Mouse (Mus musculus) embryonic facial prominence, embryonic 15.5 days (tissue): Measurements from ENCODE around the gene Chn2. TPM values are rescaled to one million over a fixed set of nuclear protein-coding genes. Genes with fewer than 3 reads are reported as not detected.

ENCODE experiments used
- ATAC-seq: fragments of 200-750 bp; cut with Nextera tagmentation; 2 replicates; pipeline ENCODE4 v1.8.0; 2017; ENCODE audit warnings: low read depth, moderate TSS enrichment; ENCODE audit not compliant: insufficient number of reproducible peaks, low FRiP score, low TSS enrichment
- H3K27ac ChIP-seq: fragments of 300-500 bp; sonication (generic); replicated peaks from 2 replicates; pipeline ENCODE4 v1.5.1; 2015; ENCODE audit warnings: mild to moderate bottlenecking, inconsistent platforms
- H3K27me3 ChIP-seq: fragments of 300-500 bp; sonication (generic); 2 replicates; pipeline ENCODE4 v1.6.1; 2015; ENCODE audit warnings: inconsistent platforms
- H3K36me3 ChIP-seq: fragments of 300-500 bp; sonication (generic); 2 replicates; pipeline ENCODE4 v1.6.1; 2015; ENCODE audit warnings: mild to moderate bottlenecking, inconsistent platforms
- H3K4me1 ChIP-seq: fragments of 300-500 bp; sonication (generic); 2 replicates; pipeline ENCODE4 v1.6.1; 2015; ENCODE audit warnings: inconsistent platforms
- H3K4me2 ChIP-seq: fragments of 300-500 bp; sonication (generic); replicated peaks from 2 replicates; pipeline ENCODE4 v1.6.1; 2015; ENCODE audit warnings: mild to moderate bottlenecking, inconsistent platforms
- H3K4me3 ChIP-seq: fragments of 300-500 bp; sonication (generic); replicated peaks from 2 replicates; pipeline ENCODE4 v1.5.1; 2015; ENCODE audit warnings: mild to moderate bottlenecking, inconsistent platforms
- H3K9ac ChIP-seq: fragments of 300-500 bp; sonication (generic); 2 replicates; pipeline ENCODE4 v1.6.1; 2015; ENCODE audit warnings: inconsistent platforms
- H3K9me3 ChIP-seq: fragments of 300-500 bp; sonication (generic); replicated peaks from 2 replicates; pipeline ENCODE4 v1.6.1; 2016; ENCODE audit warnings: inconsistent platforms
- WGBS: fragments of 180-500 bp; shearing (Covaris S2); methylation state at CpG from one replicate; pipeline ENCODE4 v1.1.7; 2015; 5-methylcytosine and 5-hydroxymethylcytosine counted together
- polyA plus RNA-seq: library from polyadenylated mRNA; unstranded; fragments of >200 nt; fragmentation: Nextera tagmentation; extraction: Ambion mirVana; gene quantifications from 2 replicates; pipeline ENCODE4 v1.2.1, GENCODE M21; 2015

Gene Chn2
- polyA plus RNA-seq, 1 experiment from 2014 or later, result 12.2 TPM

GRCm38 (mm10) chr6:54118897-54119296 lies 79.5 kb downstream of the Chn2 start:
- H3K4me1 ChIP-seq, result peaks cover 6% of the 10 kb centered on the region; the same call in 1 of the 2 replicates
- no peak overlapping the region for H3K9ac ChIP-seq
- WGBS, result 86% methylated on average over 4 of the region's 4 CpGs
- H3K27me3 ChIP-seq, result no peaks in the 10 kb centered on the region
- no peaks in the 10 kb centered on the region for H3K36me3 ChIP-seq
- no peak for ATAC-seq
- H3K27ac ChIP-seq, result no peak overlapping the region
- H3K4me3 ChIP-seq, result no peak overlapping the region
- H3K9me3 ChIP-seq, result no peaks in the 10 kb centered on the region
- no peak overlapping the region for H3K4me2 ChIP-seq

GRCm38 (mm10) chr6:54119461-54119860 lies 80.1 kb downstream of the Chn2 start:
- no peak overlapping the region for H3K4me2 ChIP-seq
- H3K4me1 ChIP-seq, result peaks cover 6% of the 10 kb centered on the region; the same call in 1 of the 2 replicates
- no peaks in the 10 kb centered on the region for H3K27me3 ChIP-seq
- H3K9me3 ChIP-seq, result no peaks in the 10 kb centered on the region
- no peaks in the 10 kb centered on the region for H3K36me3 ChIP-seq
- WGBS, result 66% methylated on average over 2 of the region's 2 CpGs
- H3K9ac ChIP-seq, result no peak overlapping the region
- no peak for ATAC-seq
- H3K4me3 ChIP-seq, result no peak overlapping the region
- H3K27ac ChIP-seq, result no peak overlapping the region

GRCm38 (mm10) chr6:54119885-54120666 lies 80.7 kb downstream of the Chn2 start:
- 40% methylated on average over 13 of the region's 13 CpGs for WGBS
- Histone ChIP-seq H3K4me1 (peaks cover 6% of the 10 kb centered on the region; the same call in 1 of the 2 replicates), H3K4me2 (no peak overlapping the region), H3K4me3 (no peak overlapping the region), H3K9ac (no peak overlapping the region), H3K27me3 (no peaks in the 10 kb centered on the region), H3K9me3 (no peaks in the 10 kb centered on the region), H3K36me3 (no peaks in the 10 kb centered on the region), H3K27ac (no peak overlapping the region)
- ATAC-seq, result no peak

- Histone ChIP-seq H3K27me3 (no peaks in the 10 kb centered on the region), H3K36me3 (no peaks in the 10 kb centered on the region), H3K4me2 (no peak overlapping the region), H3K9me3 (no peaks in the 10 kb centered on the region), H3K9ac (no peak overlapping the region), H3K4me3 (no peak overlapping the region), H3K4me1 (peaks cover 6% of the 10 kb centered on the region; the same call in 1 of the 2 replicates), H3K27ac (no peak overlapping the region)
- ATAC-seq, result no peak
- WGBS, result 81% methylated on average over 5 of the region's 5 CpGs
These were observed 81.5 kb downstream of the Chn2 start for GRCm38 (mm10) chr6:54120889-54121288.

- no peaks in the 10 kb centered on the region for H3K27me3 ChIP-seq
- WGBS, result 79% methylated on average over 3 of the region's 3 CpGs
- ATAC-seq, result no peak
- H3K4me2 ChIP-seq, result no peak overlapping the region
- peaks cover 6% of the 10 kb centered on the region; the same call in 1 of the 2 replicates for H3K4me1 ChIP-seq
- H3K9me3 ChIP-seq, result no peaks in the 10 kb centered on the region
- H3K9ac ChIP-seq, result no peak overlapping the region
- no peaks in the 10 kb centered on the region for H3K36me3 ChIP-seq
- no peak overlapping the region for H3K27ac ChIP-seq
- H3K4me3 ChIP-seq, result no peak overlapping the region
These were observed 85.2 kb downstream of the Chn2 start for GRCm38 (mm10) chr6:54124519-54124918.

- Histone ChIP-seq H3K4me2 (no peak overlapping the region), H3K9ac (no peak overlapping the region), H3K4me1 (no peaks in the 10 kb centered on the region), H3K27ac (no peak overlapping the region), H3K9me3 (no peaks in the 10 kb centered on the region), H3K36me3 (no peaks in the 10 kb centered on the region), H3K4me3 (no peak overlapping the region), H3K27me3 (no peaks in the 10 kb centered on the region)
- no peak for ATAC-seq
- WGBS, result 71% methylated on average over 5 of the region's 5 CpGs
These were observed 86.2 kb downstream of the Chn2 start for GRCm38 (mm10) chr6:54125536-54125935.

- Histone ChIP-seq H3K27me3 (no peaks in the 10 kb centered on the region), H3K4me3 (no peak overlapping the region), H3K4me2 (no peak overlapping the region), H3K9me3 (no peaks in the 10 kb centered on the region), H3K4me1 (no peaks in the 10 kb centered on the region), H3K27ac (no peak overlapping the region), H3K9ac (no peak overlapping the region), H3K36me3 (no peaks in the 10 kb centered on the region)
- no peak for ATAC-seq
- 75% methylated on average over 9 of the region's 9 CpGs for WGBS
These were observed 87.1 kb downstream of the Chn2 start for GRCm38 (mm10) chr6:54126225-54126992.

- H3K36me3 ChIP-seq, result no peaks in the 10 kb centered on the region
- H3K27me3 ChIP-seq, result no peaks in the 10 kb centered on the region
- no peak overlapping the region for H3K4me3 ChIP-seq
- no peak for ATAC-seq
- no peak overlapping the region for H3K27ac ChIP-seq
- no peaks in the 10 kb centered on the region for H3K4me1 ChIP-seq
- no peak overlapping the region for H3K9ac ChIP-seq
- no peaks in the 10 kb centered on the region for H3K9me3 ChIP-seq
- WGBS, result 77% methylated on average over 11 of the region's 11 CpGs
- H3K4me2 ChIP-seq, result no peak overlapping the region
These were observed 87.8 kb downstream of the Chn2 start for GRCm38 (mm10) chr6:54126993-54127697.

GRCm38 (mm10) chr6:54128702-54129101 lies 89.3 kb downstream of the Chn2 start:
- no peak for ATAC-seq
- H3K4me3 ChIP-seq, result no peak overlapping the region

GRCm38 (mm10) chr6:54129570-54129969 lies 90.2 kb downstream of the Chn2 start:
- Histone ChIP-seq H3K9ac (no peak overlapping the region), H3K4me2 (no peak overlapping the region), H3K9me3 (no peaks in the 10 kb centered on the region), H3K4me1 (no peaks in the 10 kb centered on the region), H3K27me3 (no peaks in the 10 kb centered on the region), H3K27ac (no peak overlapping the region), H3K4me3 (no peak overlapping the region), H3K36me3 (no peaks in the 10 kb centered on the region)
- WGBS, result 77% methylated on average over 2 of the region's 2 CpGs
- no peak for ATAC-seq

More at GRCm38 (mm10) chr6:54128702-54129101, 89.3 kb downstream of the Chn2 start:
- Histone ChIP-seq H3K36me3 (no peaks in the 10 kb centered on the region), H3K4me1 (no peaks in the 10 kb centered on the region), H3K9ac (no peak overlapping the region), H3K27ac (no peak overlapping the region), H3K9me3 (no peaks in the 10 kb centered on the region), H3K27me3 (no peaks in the 10 kb centered on the region), H3K4me2 (no peak overlapping the region)
- 54% methylated on average over 1 of the region's 1 CpGs for WGBS

GRCm38 (mm10) chr6:54130881-54131280 lies 91.5 kb downstream of the Chn2 start:
- Histone ChIP-seq H3K4me3 (no peak overlapping the region), H3K27ac (no peak overlapping the region), H3K4me2 (no peak overlapping the region), H3K36me3 (no peaks in the 10 kb centered on the region), H3K9me3 (no peaks in the 10 kb centered on the region), H3K4me1 (no peaks in the 10 kb centered on the region), H3K27me3 (no peaks in the 10 kb centered on the region), H3K9ac (no peak overlapping the region)
- 86% methylated on average over 3 of the region's 3 CpGs for WGBS
- ATAC-seq, result no peak
